Mouse (Mus musculus) E14TG2a.4 (cell line): ENCODE measurements around the gene Ccdc73.

ENCODE experiments used
- CTCF ChIP-seq: conservative IDR thresholded peaks from 2 replicates; pipeline ENCODE4 v1.5.1; 2014; ENCODE audit warnings: low read length
- NANOG ChIP-seq: IDR thresholded peaks from 2 replicates; pipeline ENCODE4 v1.6.1; 2014; ENCODE audit warnings: borderline replicate concordance, low read length, mixed read lengths

DNA sequence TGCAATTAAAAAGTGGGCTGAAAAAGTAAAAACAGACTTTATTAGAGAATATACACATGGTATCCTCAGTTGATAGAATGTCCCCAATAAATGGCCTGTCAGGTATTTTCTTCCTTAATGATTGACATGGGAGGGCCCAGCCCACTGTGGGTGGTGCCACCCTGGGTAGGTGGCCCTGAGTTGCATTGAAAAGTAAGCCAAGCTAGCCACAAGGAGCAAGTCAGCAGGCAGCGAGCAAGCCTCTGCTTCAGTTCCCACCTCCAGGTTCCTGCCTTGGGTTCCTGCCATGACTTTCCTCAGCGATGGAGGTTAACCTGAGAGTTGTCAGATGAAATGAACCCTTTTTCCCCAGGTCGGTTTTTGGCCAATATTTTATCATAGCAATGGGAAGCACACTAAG lies 150.2 kb downstream of the Ccdc73 start:
- TF ChIP-seq CTCF = no peak
- no peak for TF ChIP-seq NANOG
